25 mouse cellular contexts compared by ENCODE assay signal in genomic region chr14:71895468-71895867, GRCm38 (mm10).
DNase-seq lines count a peak whose midpoint lies in the region; ATAC-seq and TF ChIP-seq lines count a peak whose summit lies in the region.
"Had no signal": no experiment of that assay in that cellular context is flagged by ENCODE, and none has a peak within 500 bp of the region (broad histone marks: within the 10 kb centered on the region; RNA-seq: fewer than 3 reads in every experiment).

No protein-coding gene starts in this region.

- ATAC-seq in neural tube, embryonic 13.5 days (ENCODE audit: low read depth): peak; percentile 72
- peak; percentile 45; the same call in 1 of the 2 replicates for ATAC-seq in neural tube, embryonic 15.5 days (ENCODE audit: low FRiP score)
- ATAC-seq in hindbrain, postnatal 0 days: no peak
- ATAC-seq: activated CD4-positive, CD25-positive, alpha-beta regulatory T cell, adult 4 months; CD4-positive, CD25-positive, alpha-beta regulatory T cell, adult 4 months; forebrain, embryonic 15.5 days had no signal

- TF ChIP-seq CTCF in hindbrain, postnatal 0 days (IDR thresholded peaks at IDR 0.05; ENCODE audit: low read depth): no peak

- no peaks in the 10 kb centered on the region for H3K36me3 ChIP-seq in neural tube, embryonic 13.5 days
- no peaks in the 10 kb centered on the region for H3K36me3 ChIP-seq in neural tube, embryonic 15.5 days
- no peaks in the 10 kb centered on the region for H3K36me3 ChIP-seq in hindbrain, postnatal 0 days (ENCODE audit: insufficient read depth, low read length)
- H3K36me3 ChIP-seq: embryonic facial prominence, embryonic 10.5 days; embryonic facial prominence, embryonic 13.5 days; forebrain, embryonic 12.5 days; forebrain, embryonic 15.5 days; hindbrain, embryonic 12.5 days; hindbrain, embryonic 15.5 days had no signal

- H3K9ac ChIP-seq in neural tube, embryonic 13.5 days: no peak overlapping the region
- H3K9ac ChIP-seq in neural tube, embryonic 15.5 days (replicated peaks): no peak overlapping the region
- H3K9ac ChIP-seq in hindbrain, postnatal 0 days (replicated peaks; ENCODE audit: low read length): no peak overlapping the region
- H3K9ac ChIP-seq: embryonic facial prominence, embryonic 13.5 days; forebrain, embryonic 12.5 days; forebrain, embryonic 15.5 days; hindbrain, embryonic 12.5 days; hindbrain, embryonic 15.5 days had no signal

- no peaks in the 10 kb centered on the region for H3K9me3 ChIP-seq in neural tube, embryonic 13.5 days
- H3K9me3 ChIP-seq in neural tube, embryonic 15.5 days (replicated peaks): no peaks in the 10 kb centered on the region
- H3K9me3 ChIP-seq in hindbrain, postnatal 0 days (ENCODE audit: low read length): no peaks in the 10 kb centered on the region
- H3K9me3 ChIP-seq: embryonic facial prominence, embryonic 10.5 days; embryonic facial prominence, embryonic 13.5 days; forebrain, embryonic 12.5 days; forebrain, embryonic 15.5 days; hindbrain, embryonic 12.5 days; hindbrain, embryonic 15.5 days had no signal

- 65% methylated on average over 4 of the region's 4 CpGs for WGBS in neural tube, embryonic 13.5 days
- WGBS in neural tube, embryonic 15.5 days: 54% methylated on average over 4 of the region's 4 CpGs
- 93% methylated on average over 4 of the region's 4 CpGs for WGBS in hindbrain, postnatal 0 days

- H3K27ac ChIP-seq in neural tube, embryonic 13.5 days (replicated peaks): no peak overlapping the region
- no peak overlapping the region for H3K27ac ChIP-seq in neural tube, embryonic 15.5 days (replicated peaks)
- H3K27ac ChIP-seq in hindbrain, postnatal 0 days: no peak overlapping the region
- H3K27ac ChIP-seq: embryonic facial prominence, embryonic 10.5 days; embryonic facial prominence, embryonic 13.5 days; forebrain, embryonic 12.5 days; forebrain, embryonic 15.5 days; gastrocnemius, adult 2 months; hindbrain, embryonic 12.5 days; hindbrain, embryonic 15.5 days had no signal

- no peak for DNase-seq in neural tube, embryonic 10.5 days (ENCODE audit: extremely low spot score, low spot score)
- DNase-seq in forelimb bud, embryonic 11.5 days (ENCODE audit: low read depth, low spot score): peak; percentile 33
- no peak for DNase-seq in frontal cortex, postnatal 36 days (ENCODE audit: low spot score in 2 of 2)
- DNase-seq in hindbrain, postnatal 0 days (ENCODE audit: low spot score): no peak
- DNase-seq: adrenal gland, adult 8-10 months; cerebellum, adult 11 months; cerebellum, adult 2 months; cerebellum, adult 9-11 months; cerebellum, postnatal 25 days; embryo, embryonic 11 days; gastrocnemius, adult 2 months; gastrocnemius, postnatal 14 days; heart, adult 11 months had no signal

- H3K4me2 ChIP-seq in neural tube, embryonic 13.5 days: no peak overlapping the region
- H3K4me2 ChIP-seq in neural tube, embryonic 15.5 days: no peak overlapping the region
- no peak overlapping the region for H3K4me2 ChIP-seq in hindbrain, postnatal 0 days (ENCODE audit: low read depth, low read length)
- H3K4me2 ChIP-seq: embryonic facial prominence, embryonic 13.5 days; forebrain, embryonic 12.5 days; forebrain, embryonic 15.5 days; heart, embryonic 11.5 days; hindbrain, embryonic 12.5 days; hindbrain, embryonic 15.5 days had no signal

- no peak overlapping the region for H3K4me3 ChIP-seq in neural tube, embryonic 13.5 days
- H3K4me3 ChIP-seq in neural tube, embryonic 15.5 days (replicated peaks): no peak overlapping the region
- H3K4me3 ChIP-seq in hindbrain, postnatal 0 days (ENCODE audit: low read length): no peak overlapping the region
- H3K4me3 ChIP-seq: embryonic facial prominence, embryonic 10.5 days; embryonic facial prominence, embryonic 13.5 days; erythroblast, embryonic 14.5 days; forebrain, embryonic 12.5 days; forebrain, embryonic 15.5 days; gastrocnemius, adult 2 months; hindbrain, embryonic 12.5 days; hindbrain, embryonic 15.5 days had no signal

- no peaks in the 10 kb centered on the region for H3K27me3 ChIP-seq in neural tube, embryonic 13.5 days
- no peaks in the 10 kb centered on the region for H3K27me3 ChIP-seq in neural tube, embryonic 15.5 days (replicated peaks)
- no peaks in the 10 kb centered on the region for H3K27me3 ChIP-seq in hindbrain, postnatal 0 days (ENCODE audit: insufficient read depth, low read length)
- H3K27me3 ChIP-seq: embryonic facial prominence, embryonic 13.5 days; forebrain, embryonic 12.5 days; forebrain, embryonic 15.5 days; hindbrain, embryonic 12.5 days; hindbrain, embryonic 15.5 days had no signal

- peaks cover 4% of the 10 kb centered on the region; the same call in 1 of the 2 replicates for H3K4me1 ChIP-seq in neural tube, embryonic 13.5 days (replicated peaks)
- no peaks in the 10 kb centered on the region; the same call in 1 of the 2 replicates for H3K4me1 ChIP-seq in neural tube, embryonic 15.5 days
- H3K4me1 ChIP-seq in hindbrain, postnatal 0 days (ENCODE audit: insufficient read depth, low read length): no peaks in the 10 kb centered on the region
- H3K4me1 ChIP-seq: embryonic facial prominence, embryonic 10.5 days; embryonic facial prominence, embryonic 13.5 days; forebrain, embryonic 12.5 days; forebrain, embryonic 15.5 days; hindbrain, embryonic 12.5 days; hindbrain, embryonic 15.5 days had no signal
